Mouse (Mus musculus) granulocyte monocyte progenitor cell, adult 5-6 weeks (primary cell): ENCODE data around the gene Tmem204. TPM values are rescaled to one million over a fixed set of nuclear protein-coding genes. Genes with fewer than 3 reads are reported as not detected.

ENCODE experiments used
- ATAC-seq: replicated peaks from 2 replicates; pipeline ENCODE4 v1.8.0; 2016; ENCODE audit warnings: mild to moderate bottlenecking, moderate TSS enrichment, inconsistent platforms; ENCODE audit not compliant: poor library complexity, severe bottlenecking
- total RNA-seq, 2 experiments: library from RNA; stranded (forward) in 1 of 2; stranded (reverse) in 1 of 2; fragments of 200-712, 200-1000 nt in 1 of 2; fragments of >200 nt in 1 of 2; fragmentation: Nextera tagmentation in 1 of 2; gene quantifications; 2 replicates each; pipeline ENCODE4 v1.2.3; 2014 to 2017

Gene Tmem204
- total RNA-seq, 2 experiments from 2014 or later: not detected

DNA sequence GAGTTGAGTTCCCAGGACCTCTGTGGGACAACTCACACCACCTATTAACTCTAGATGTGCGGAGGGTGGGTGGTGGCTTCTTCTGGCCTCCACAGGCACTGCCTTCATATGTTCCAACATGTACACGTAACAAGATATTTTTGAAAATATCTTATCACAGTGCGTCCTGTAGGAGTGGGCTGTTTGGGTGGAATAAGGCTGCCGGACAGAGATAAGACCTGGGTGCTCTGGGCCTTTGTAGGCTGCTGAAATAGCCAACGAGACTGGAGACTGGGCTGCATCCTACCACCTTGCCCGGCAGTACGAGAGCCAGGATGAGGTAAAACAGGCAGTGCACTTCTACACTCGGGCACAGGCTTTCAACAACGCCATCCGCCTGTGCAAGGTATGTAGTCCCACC is 5.8 kb upstream of the Tmem204 start:
- ATAC-seq: no peak

DNA sequence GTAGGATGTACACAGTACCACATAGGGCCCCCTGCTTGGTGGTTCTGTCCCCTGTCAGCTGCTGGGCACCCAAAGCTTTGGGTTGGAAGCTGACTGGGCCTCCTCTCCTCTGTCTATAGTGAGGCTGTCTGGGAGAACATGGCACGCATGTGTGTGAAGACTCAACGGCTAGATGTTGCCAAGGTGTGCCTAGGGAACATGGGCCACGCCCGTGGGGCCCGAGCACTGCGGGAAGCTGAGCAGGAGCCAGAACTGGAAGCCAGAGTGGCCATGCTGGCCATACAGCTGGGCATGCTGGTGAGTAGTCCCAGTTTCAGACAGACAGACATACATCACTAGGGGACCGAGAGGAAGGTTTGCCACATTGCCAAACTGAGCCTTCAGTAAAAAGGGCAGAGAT is 3.3 kb upstream of the Tmem204 start:
- no peak for ATAC-seq

DNA sequence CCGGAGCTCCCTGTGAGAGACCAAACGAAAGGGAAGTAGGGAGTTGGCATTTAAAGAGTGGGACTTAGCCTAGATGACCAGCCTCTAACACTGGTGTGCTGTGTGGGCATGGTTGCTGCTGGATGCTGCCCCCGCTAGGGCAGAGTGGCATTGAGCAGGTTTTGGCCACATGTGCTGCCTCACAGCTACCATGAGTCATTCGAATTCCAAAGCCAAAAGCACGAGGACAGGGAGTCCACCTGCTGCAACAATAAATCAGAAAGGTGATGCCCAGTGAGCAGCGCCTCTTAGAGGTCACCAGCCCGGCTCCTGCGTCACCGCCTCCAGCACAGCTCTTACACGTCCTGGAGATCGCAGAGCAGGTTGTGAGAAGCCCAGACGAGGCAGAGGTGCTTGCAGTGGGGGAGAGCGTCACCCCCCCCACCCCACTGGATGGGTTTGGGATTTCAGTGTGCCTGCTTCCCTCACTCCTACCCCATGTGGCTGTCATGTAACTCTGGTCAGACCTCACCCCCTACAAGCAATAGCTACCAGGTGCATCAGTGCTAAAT is 1.5 kb upstream of the Tmem204 start:
- no peak for ATAC-seq

DNA sequence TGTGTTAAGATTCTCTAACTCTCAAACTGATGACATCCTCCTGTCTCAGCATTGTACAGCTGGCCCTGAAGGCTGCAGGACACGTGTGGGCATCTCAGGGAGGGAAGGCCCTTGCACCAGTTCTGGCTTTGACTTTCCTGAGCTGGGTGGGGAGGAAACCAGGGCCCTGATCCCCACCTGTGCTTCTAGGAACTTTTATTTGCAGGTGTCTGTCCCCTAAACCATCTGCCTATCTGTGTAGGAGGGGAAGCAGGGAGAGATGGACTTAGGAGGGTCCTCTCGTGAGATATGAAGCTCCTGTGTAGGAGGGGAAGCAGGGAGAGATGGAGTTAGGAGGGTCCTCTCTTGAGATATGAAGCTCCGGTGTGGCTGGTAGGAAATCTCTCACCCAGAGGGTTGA is 504 bp downstream of the Tmem204 start:
- no peak for ATAC-seq

DNA sequence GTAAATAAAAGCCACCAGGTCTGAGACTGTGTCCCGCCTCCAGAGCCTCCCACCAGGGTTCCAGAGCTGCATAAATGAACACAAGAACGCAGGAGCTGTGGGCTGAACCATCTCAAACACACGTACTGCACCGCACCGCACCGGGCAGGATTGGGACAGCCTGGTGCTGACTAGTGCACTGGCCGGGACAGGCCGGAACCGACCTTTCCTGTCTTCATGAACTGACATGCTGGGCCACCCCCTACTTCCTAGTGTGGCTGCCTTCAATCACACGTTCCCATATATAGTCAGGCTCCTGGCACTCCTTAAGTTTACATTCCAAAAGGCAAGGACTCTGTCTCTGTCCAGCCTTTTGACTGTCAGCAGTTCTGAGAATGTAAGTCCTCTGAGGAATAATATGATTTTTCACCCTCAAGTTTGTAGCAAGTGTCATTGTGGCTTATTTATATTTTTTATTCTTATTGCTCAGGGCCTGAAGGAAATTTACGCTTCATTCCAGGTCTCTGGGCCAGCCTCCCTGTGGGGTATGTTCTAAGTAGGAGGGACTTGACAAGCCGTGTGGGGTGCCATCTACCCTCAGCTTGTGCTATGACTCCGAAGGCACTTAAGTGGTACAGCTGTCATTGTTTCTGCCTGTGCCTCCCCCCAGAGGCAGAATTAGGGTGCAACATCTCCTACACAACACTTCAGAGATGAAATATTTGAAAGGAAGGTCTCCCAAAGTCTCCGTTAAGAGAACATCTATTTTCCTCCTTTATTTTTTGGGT is 1.1 kb downstream of the Tmem204 start:
- no peak for ATAC-seq

DNA sequence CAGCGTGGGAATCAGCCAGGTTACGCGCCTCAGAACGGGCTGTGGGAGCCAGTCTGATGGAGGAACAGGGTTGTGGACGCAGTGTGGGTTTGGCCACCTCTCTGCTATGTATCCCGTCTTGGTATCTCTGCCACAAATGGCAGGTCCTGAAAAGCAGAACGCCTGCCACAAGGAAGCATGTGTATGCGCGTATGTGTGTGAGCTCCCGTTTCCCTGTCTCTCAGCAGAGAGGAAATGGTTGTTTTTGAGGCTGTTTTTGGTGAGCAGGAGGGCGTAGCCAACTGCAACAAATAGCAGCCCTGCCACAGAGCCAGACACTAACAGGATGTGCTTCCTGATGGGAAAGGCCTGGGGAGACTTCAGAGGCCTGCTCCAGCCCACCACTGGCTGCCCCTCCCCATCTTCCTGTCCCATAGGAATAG is 2.4 kb downstream of the Tmem204 start:
- ATAC-seq: no peak

DNA sequence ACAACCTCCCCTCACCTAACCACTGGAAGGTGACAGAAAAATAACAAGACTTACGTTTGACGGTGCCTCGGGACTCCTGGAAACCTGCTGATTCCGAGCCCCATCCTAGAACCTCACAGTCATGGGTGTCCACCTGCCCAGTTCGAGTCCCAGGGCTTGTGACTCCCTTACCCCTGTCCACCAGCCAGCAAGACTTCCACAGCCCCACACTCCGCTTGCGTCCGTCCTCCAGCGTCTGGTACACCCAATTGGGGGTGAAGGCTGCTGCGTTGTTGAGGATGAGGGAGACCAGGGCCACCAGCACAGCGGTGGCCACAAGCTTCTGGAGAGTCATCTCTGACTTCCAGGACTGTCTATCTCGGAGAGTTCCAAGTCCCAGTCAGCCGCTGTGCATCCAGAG is 3.2 kb downstream of the Tmem204 start:
- ATAC-seq: no peak

DNA sequence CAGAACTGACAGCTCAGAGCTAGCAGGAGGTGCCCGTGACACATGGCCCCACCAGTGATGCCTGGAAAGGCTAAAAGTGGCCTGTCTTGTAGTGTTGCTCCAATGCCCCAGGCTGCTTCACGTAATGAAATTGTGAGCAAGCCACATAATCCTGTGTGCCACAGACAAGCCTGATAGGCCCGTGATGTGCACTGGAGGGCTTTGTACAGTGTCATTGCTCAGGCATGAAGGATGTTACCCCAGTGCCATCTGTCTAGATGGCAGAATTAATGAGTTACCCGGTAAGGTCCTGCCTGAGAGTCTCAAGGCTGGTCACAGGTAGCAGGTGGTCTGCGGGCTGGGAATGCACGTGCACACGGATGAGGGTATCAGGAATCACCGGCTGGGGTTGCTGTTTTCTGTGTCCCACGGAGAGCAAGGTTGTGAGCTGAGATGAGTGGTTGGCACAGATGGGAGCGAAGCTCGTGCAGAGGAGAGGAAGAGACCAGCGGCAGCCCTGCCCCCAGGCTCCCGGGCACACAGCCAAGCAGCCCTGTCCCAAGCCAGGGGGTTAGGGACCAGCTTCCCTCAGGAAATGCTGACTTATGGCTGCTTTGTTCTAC is 5.5 kb downstream of the Tmem204 start:
- ATAC-seq: peak; percentile 35; the same call in 1 of the 2 replicates

DNA sequence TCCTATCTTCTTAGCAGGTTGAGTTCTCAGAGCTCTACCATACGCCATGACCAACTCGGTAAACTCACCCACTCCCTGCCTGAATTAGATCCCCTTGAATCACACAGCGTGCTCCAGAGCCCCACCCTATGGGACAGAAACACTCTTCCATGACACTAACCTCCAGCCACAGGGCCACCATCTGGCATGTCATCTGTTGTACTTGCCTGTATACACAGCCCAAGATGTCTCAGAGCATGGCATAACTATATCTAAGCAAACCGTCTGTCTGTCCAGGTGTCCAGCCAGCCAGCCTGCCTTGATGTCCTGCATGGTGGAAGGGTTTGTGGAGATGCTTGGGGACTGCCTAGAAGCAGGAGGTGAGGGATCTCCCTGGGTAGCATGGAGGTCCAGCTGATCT is 6.5 kb downstream of the Tmem204 start:
- no peak for ATAC-seq

DNA sequence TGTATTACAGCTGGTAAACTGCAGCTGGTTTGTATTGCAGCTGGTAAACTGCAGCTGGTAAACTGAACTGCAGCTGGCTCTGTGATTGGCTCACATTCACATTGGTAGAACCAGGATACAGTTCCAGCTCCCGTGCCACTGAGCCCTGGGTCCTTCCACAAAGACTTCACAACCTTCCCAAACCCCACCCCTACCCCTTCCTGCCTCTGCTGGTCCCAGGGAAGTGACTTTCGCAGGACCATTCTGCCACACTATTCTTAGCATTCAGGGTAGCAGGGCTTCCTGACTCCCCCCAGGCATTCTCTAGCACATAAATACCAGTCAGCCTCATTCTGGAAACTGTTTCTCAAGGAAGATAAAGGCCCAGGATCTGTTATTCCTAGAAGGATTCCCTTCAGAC is 14.7 kb downstream of the Tmem204 start:
- no peak for ATAC-seq

DNA sequence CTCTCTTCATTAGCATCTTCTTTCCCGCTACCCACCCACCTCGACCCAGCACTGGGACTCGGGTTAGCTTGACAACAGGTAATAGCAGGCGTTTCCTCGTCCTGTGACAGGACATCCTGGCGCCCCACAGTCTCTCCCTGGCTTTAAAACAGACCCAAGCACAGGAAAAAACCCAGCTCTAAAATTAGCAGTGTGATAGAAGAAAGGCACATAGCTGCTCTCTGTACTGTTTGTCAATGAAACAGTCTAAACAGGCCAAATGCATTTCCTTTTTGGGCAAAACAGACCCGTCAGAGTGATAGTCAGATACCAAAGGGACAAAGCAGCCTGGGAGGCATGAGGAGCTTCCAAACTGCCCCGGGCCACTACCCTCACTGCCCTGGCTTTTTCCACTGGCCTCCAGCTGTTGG is 15.9 kb downstream of the Tmem204 start:
- no peak for ATAC-seq

DNA sequence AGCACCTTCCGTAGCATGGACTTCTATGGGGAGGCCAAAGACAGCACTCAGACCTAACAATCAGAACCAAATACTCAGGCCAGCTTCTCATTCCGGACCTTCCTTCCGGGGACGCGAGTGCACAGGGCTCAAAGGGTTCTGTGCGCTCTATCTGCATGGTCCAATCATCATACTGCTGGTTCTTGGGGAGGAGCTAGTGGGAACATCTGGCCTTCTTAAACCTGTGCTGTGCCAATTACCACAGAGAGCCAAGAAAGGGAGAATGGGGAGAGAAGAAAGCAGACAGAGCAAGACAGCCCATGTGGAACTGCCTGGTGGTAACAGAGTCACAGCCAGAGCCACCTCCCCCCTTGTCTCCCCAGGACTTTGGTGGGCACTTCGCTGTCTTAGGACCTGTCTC is 16.8 kb downstream of the Tmem204 start:
- ATAC-seq: no peak

DNA sequence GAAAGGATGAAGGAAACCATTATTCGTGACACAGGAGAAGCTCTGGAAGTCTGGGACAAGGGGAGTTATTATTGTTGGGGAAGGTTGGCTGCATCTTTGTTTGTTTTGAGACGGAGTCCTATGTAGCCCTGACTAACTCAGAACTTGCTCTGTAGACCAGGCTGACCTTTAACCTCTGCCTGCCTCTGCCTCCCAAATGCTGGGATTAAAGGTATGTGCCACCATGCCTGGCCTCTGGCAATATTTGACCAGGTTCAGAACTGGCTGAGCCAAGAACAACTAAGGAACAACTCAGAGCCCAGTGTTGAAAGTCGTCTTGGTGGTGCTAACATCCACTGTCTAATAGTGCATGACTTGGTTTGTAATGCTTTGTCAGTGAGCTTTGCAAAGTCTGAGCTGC is 18.2 kb downstream of the Tmem204 start:
- ATAC-seq: no peak

DNA sequence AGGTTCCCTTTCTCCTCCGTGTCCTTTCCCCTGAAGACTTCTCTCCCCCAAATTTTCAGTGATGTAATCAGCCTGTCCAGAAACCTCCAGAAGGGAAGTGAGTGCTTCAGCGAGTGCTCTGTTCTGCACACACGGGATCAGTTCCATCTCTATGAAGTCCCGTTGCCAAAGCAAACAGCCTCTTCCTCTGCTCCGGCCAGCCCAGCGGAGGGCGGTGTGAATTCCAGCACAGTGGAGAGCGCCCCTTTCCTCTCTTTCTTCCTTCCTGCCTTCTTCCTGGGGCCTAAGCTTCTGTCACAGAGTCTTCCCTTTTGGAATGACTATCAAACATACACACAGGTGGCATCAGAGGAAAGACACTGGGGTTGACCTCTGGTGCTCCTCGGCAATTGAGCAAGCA is 19.0 kb downstream of the Tmem204 start:
- no peak for ATAC-seq

DNA sequence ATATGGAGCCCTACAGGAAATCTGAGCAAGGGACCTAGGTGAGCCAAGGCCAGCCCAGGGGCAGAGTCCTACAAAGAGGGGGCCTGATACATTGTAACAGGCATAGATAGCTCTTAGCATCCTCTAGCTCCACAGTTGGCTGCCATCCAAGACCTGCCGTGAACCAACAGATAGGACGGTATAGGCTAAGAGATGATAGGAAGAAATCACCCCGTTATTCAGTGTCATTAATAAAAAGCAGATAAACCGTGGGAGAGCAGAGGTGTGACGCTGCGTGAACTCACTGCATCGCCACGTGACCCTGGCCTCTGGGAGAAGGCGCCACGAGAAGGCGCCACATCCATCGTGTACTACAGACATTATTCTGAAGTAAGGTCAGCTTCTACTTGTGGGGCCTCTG is 19.5 kb downstream of the Tmem204 start:
- ATAC-seq: no peak

DNA sequence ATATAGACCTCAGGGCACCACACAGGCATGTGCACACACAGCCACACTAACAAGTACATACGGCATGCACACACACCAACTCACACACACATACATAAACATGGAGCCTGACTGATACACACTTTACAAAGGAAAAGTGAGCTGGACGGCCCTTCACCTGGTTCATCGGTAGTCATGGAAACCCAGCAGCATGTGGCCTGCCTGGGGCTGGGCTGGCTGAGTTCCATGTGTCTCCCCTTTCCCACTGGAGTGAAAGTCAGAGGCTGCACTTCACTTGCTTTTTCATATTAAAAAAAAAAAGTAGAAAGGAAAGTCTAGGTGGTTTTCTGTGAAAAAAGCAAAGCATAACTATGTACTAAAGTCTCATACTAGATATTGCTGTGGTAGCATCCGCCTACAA is 20.1 kb downstream of the Tmem204 start:
- no peak for ATAC-seq

DNA sequence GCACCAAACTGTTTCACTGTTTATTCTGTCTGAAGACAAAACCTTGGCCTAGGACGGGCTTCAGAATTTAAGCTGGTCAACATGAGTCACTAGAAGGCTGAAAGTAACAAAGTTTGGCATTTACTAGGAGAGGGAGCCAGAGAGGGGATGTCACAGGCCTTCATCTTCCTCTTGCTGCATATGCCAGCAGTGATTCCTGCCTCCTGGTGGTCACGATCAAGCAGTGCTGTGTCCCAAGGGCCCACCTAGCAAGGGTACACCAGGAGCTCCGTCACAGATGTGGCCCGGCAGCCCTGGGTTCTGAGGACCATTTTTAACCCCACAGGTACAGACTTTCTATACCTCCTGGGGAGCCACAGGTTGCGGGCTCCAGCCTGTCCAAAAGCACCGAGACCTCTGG is 26.4 kb downstream of the Tmem204 start:
- ATAC-seq: no peak

DNA sequence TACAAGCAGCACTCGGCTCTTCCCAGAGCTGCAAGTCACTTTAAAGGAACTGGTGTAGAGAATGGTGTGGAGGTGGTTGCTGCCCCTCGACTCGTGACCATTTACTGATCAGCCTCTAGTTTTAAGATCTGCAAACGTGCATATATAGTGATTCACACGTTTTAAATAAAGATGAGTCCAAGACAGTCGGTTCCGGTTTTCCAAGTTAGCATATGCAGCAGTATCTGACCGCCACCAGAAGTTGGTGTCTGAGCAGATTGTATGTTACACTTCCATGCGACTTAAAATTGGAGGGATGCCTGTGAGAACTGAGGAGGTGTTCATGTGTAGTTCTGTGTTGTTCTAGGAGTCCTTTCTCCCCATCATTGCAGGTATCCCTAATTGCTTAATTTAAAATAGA is 30.1 kb downstream of the Tmem204 start:
- ATAC-seq: no peak

DNA sequence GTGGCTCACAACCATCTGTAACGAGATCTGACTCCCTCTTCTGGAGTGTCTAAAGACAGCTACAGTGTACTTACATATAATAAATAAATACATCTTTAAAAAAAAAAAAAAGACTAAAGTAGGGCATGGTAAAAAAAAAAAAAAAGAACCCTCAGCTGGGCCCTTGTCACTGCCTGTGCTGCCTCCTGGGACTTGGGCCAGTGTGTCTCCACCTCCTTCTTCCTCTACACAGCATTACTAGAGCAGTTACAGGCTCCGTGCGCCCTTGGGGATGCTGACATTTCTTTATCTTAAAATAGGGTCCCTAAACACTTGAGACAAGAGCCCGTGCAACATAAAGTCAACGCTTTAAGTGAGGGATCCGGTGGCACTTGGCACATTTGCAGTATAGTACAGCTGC is 36.2 kb downstream of the Tmem204 start:
- no peak for ATAC-seq

DNA sequence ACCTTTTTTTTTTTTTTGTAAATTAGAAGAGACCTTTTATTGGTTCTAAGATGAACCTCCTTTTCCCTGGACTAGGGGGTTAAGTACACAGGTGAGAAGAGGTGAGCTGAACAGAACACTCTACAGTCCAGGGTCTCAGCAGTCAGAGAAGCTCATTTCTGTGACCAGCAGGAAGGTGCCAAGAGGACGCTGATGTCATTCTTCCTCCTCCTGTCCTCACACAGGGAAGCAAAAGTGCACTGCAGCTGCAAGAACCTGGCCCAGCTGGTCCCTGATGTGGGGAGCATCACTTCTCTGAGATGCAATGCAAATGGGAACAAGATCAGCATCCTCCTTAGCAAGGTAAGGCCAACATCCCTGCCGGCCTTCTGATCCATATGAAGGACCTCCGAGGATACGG is 38.1 kb downstream of the Tmem204 start:
- ATAC-seq: no peak

DNA sequence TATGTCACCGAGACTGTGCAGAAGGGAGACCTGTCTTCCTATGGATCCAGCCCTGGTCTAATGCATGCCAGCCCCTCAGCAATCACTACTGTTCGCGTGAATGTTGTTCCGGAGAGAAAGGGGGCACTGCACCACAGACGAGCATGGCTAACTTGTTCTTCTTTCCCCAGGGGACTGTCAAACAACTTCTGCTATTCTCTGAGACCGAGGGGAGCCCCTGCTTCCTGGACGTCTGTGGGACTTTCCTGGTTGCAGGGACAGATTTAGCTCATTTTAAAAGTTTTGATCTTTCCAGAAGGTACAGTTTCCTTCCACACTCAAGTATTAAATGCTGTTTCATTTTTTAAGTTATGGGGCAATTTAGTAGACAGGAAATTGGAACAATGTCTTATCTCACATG is 38.5 kb downstream of the Tmem204 start:
- peak; percentile 40 for ATAC-seq

DNA sequence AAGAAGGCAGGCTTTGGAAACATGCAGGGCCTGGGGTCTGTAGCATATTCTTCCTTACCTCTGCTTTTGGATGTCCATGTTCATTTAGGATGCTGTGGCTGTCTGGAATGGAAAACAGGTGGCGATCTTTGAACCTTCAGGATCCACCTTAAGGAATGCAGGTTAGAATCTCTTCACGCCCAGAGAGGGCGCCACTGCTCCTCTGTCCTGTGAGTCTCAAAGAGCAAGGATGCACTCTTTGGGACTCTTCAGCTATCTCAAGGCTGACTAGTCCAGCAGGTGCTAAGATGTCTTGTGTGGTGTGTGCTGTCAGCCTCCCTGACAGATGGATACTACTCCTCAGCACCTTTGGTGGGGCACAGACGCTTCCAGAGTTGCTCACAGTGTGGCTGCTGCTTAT is 47.2 kb downstream of the Tmem204 start:
- no peak for ATAC-seq
